Mouse (Mus musculus) heart, adult 2 months (tissue): Measurements from ENCODE around the gene Fxn. TPM values are rescaled to one million over a fixed set of nuclear protein-coding genes. Genes with fewer than 3 reads are reported as not detected.

Experiments
- DNase-seq, 2 experiments: peaks; one replicate each; pipeline ENCODE4 v3.0.0; 2021
- H3K27ac ChIP-seq: fragments of 200-600 bp; 2 replicates; pipeline ENCODE4 v1.8.1; 2022
- H3K27me3 ChIP-seq: fragments of 200-500 bp; 2 replicates; pipeline ENCODE4 v1.6.1; 2012; ENCODE audit warnings: mild to moderate bottlenecking, low read length, inconsistent platforms, mixed read lengths; ENCODE audit not compliant: control insufficient read depth, insufficient read depth
- H3K36me3 ChIP-seq: fragments of 200-500 bp; 2 replicates; pipeline ENCODE4 v1.6.1; 2012; ENCODE audit warnings: low read length, inconsistent platforms; ENCODE audit not compliant: control insufficient read depth, insufficient read depth
- H3K4me1 ChIP-seq: fragments of 200-500 bp; 2 replicates; pipeline ENCODE4 v1.6.1; 2011; ENCODE audit warnings: low read length; ENCODE audit not compliant: control insufficient read depth, insufficient read depth
- H3K4me3 ChIP-seq: fragments of 200-600 bp; 2 replicates; pipeline ENCODE4 v1.8.1; 2022
- H3K79me2 ChIP-seq: fragments of 200-500 bp; replicated peaks from 2 replicates; pipeline ENCODE4 v1.6.1; 2012; ENCODE audit warnings: mild to moderate bottlenecking, inconsistent platforms, low read length, moderate library complexity, mixed read lengths; ENCODE audit not compliant: control insufficient read depth, insufficient read depth
- H3K9ac ChIP-seq: fragments of 200-500 bp; 2 replicates; pipeline ENCODE4 v1.6.1; 2012; ENCODE audit warnings: low read depth, mild to moderate bottlenecking, control low read depth, inconsistent platforms, low read length, mixed read lengths
- CTCF ChIP-seq: fragments of 200-600 bp; IDR thresholded peaks from 2 replicates; pipeline ENCODE4 v1.8.1; 2022; ENCODE audit warnings: antibody characterized with exemption, mild to moderate bottlenecking, moderate library complexity
- EP300 ChIP-seq: fragments of 200-500 bp; IDR thresholded peaks from 2 replicates; pipeline ENCODE4 v1.6.1; 2011; ENCODE audit warnings: low read depth, low read length, control low read depth; ENCODE audit not compliant: insufficient read depth
- POLR2A ChIP-seq: fragments of 200-500 bp; IDR thresholded peaks from 2 replicates; pipeline ENCODE4 v1.6.1; 2011; ENCODE audit warnings: mild to moderate bottlenecking, low read depth, low read length, control low read depth; ENCODE audit not compliant: insufficient read depth
- WGBS: fragments of 180-500 bp; shearing (Covaris S2); methylation state at CpG from one replicate; pipeline ENCODE4 v1.1.7; 2018; 5-methylcytosine and 5-hydroxymethylcytosine counted together
- intact Hi-C: fragments of 180-260 bp; cut with DNase I; formaldehyde crosslinking; loops from one replicate; pipeline ENCODE4 v1.15.1; 2025
- polyA plus RNA-seq: library from polyadenylated mRNA; depleted of rRNA; stranded (reverse); fragments of >200 nt; gene quantifications from 2 replicates; pipeline ENCODE4 v1.2.3, GENCODE M21; 2012
- total RNA-seq, 2 experiments: library from RNA; stranded (reverse); gene quantifications; 2 replicates each; pipeline ENCODE4 v1.2.3; 2021

The Fxn gene
- total and polyA plus RNA-seq, 3 experiments: 26.6 to 33.0 (median 28.3) TPM

GRCm38 (mm10) chr19:24315234-24315633, 34.8 kb upstream of the Fxn start:
- Histone ChIP-seq H3K27me3 (no peaks in the 10 kb centered on the region), H3K27ac (no peak overlapping the region), H3K36me3 (peaks cover 3% of the 10 kb centered on the region; the same call in 1 of the 2 replicates), H3K4me3 (no peak overlapping the region), H3K4me1 (peaks cover 3% of the 10 kb centered on the region; the same call in 1 of the 2 replicates), H3K79me2 (no peaks in the 10 kb centered on the region), H3K9ac (no peak overlapping the region)
- 88% methylated on average over 4 of the region's 4 CpGs for WGBS
- no peak for DNase-seq
- TF ChIP-seq CTCF (no peak), POLR2A (no peak), EP300 (no peak)
- intact Hi-C loops: no loop called here

- WGBS: 83% methylated on average over 11 of the region's 11 CpGs
- H3K9ac ChIP-seq: no peak overlapping the region
Observed at GRCm38 (mm10) chr19:24314676-24315075, 34.3 kb upstream of the Fxn start.

GRCm38 (mm10) chr19:24312556-24313342, 32.3 kb upstream of the Fxn start:
- WGBS: 88% methylated on average over 12 of the region's 12 CpGs
- peak overlapping the region; percentile 47 for H3K27ac ChIP-seq
- H3K27me3 ChIP-seq: no peaks in the 10 kb centered on the region
- intact Hi-C loops: no loop called here
- H3K79me2 ChIP-seq: no peaks in the 10 kb centered on the region
- H3K4me3 ChIP-seq: no peak overlapping the region
- no peak for TF ChIP-seq POLR2A
- TF ChIP-seq CTCF: no peak
- no peak for TF ChIP-seq EP300
- no peak for DNase-seq
- H3K4me1 ChIP-seq: peaks cover 3% of the 10 kb centered on the region; the same call in 1 of the 2 replicates
- H3K36me3 ChIP-seq: peaks cover 6% of the 10 kb centered on the region; the same call in 1 of the 2 replicates
- H3K9ac ChIP-seq: no peak overlapping the region

More at GRCm38 (mm10) chr19:24314676-24315075, 34.3 kb upstream of the Fxn start:
- DNase-seq: no peak
- Histone ChIP-seq H3K79me2 (no peaks in the 10 kb centered on the region), H3K4me1 (peaks cover 3% of the 10 kb centered on the region; the same call in 1 of the 2 replicates), H3K27me3 (no peaks in the 10 kb centered on the region), H3K36me3 (peaks cover 3% of the 10 kb centered on the region; the same call in 1 of the 2 replicates), H3K4me3 (no peak overlapping the region), H3K27ac (no peak overlapping the region)
- TF ChIP-seq CTCF (no peak), EP300 (no peak), POLR2A (no peak)
- intact Hi-C loops: no loop called here

- Histone ChIP-seq H3K4me1 (peaks cover 3% of the 10 kb centered on the region; the same call in 1 of the 2 replicates), H3K4me3 (no peak overlapping the region), H3K9ac (no peak overlapping the region), H3K79me2 (no peaks in the 10 kb centered on the region), H3K36me3 (peaks cover 6% of the 10 kb centered on the region; the same call in 1 of the 2 replicates), H3K27ac (peak overlapping the region; percentile 47), H3K27me3 (no peaks in the 10 kb centered on the region)
- no peak for DNase-seq
- intact Hi-C loops: no loop called here
- 0 out of 2 replicates have a peak, but pooled peaks have one; percentile 29 for TF ChIP-seq EP300
- no peak for TF ChIP-seq CTCF
- 44% methylated on average over 5 of the region's 5 CpGs for WGBS
Observed at GRCm38 (mm10) chr19:24312046-24312445, 31.6 kb upstream of the Fxn start.

- Histone ChIP-seq H3K9ac (no peak overlapping the region), H3K27me3 (no peaks in the 10 kb centered on the region), H3K4me1 (peaks cover 3% of the 10 kb centered on the region; the same call in 1 of the 2 replicates), H3K36me3 (peaks cover 2% of the 10 kb centered on the region; the same call in 1 of the 2 replicates), H3K27ac (peak overlapping the region; percentile 92), H3K4me3 (no peak overlapping the region), H3K79me2 (no peaks in the 10 kb centered on the region)
- 8% methylated on average over 5 of the region's 5 CpGs for WGBS
- DNase-seq: peak; percentile 46 to 81
- TF ChIP-seq EP300: peak; percentile 54; the same call in 1 of the 2 replicates
- no peak for TF ChIP-seq CTCF
- TF ChIP-seq POLR2A: peak; percentile 43; the same call in 1 of the 2 replicates
- intact Hi-C loops: loop anchor here (10.0 kb wide), 1 partner anchor 96 kb away; no protein-coding TSS in a partner anchor
Observed at GRCm38 (mm10) chr19:24308305-24308705, 27.9 kb upstream of the Fxn start.
